Mouse (Mus musculus) cerebellum, adult 11 months (tissue): ENCODE data around the gene Tstd1.

ENCODE experiments used
- DNase-seq: peaks from one replicate; pipeline ENCODE4 v3.0.0; 2022

The Tstd1 gene

DNA sequence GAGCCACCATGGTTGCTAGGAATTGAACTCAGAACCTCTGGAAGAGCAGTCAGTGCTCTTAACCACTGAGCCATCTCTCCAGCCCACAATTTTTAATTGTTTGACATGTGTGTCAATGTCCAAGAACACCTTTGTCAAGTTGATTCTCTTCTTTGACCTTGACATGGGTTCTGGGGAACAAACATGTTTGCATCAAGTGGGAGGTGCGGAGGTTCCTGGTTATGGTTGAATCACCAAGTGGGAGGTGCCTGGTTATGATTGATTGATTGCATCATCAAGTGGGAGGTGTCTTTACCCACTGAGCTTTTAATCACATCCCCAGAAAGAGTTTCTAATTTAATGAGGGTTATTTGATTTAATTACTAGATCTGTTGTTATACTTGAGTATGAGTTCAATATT, 38.9 kb downstream of the Tstd1 start:
- no peak for DNase-seq

DNA sequence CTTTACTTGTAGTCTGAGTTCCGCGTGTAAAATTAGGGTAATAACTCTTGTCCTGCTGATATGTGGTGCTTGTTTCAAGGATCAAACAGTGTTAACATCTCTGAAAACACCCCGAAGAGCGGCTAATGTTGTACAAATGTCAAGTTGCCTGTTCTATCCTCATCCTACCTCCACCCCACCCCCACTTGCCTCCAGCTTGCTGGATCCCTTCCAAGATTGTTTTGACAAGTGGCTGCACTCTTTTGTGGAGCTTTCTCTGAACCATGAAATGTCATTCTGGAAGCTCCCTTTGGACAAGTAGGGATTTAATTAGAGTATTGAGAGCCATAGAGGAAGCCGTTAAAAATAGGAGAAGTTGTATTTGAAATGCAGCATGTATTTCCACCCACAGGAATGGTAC, 41.1 kb downstream of the Tstd1 start:
- DNase-seq: no peak

DNA sequence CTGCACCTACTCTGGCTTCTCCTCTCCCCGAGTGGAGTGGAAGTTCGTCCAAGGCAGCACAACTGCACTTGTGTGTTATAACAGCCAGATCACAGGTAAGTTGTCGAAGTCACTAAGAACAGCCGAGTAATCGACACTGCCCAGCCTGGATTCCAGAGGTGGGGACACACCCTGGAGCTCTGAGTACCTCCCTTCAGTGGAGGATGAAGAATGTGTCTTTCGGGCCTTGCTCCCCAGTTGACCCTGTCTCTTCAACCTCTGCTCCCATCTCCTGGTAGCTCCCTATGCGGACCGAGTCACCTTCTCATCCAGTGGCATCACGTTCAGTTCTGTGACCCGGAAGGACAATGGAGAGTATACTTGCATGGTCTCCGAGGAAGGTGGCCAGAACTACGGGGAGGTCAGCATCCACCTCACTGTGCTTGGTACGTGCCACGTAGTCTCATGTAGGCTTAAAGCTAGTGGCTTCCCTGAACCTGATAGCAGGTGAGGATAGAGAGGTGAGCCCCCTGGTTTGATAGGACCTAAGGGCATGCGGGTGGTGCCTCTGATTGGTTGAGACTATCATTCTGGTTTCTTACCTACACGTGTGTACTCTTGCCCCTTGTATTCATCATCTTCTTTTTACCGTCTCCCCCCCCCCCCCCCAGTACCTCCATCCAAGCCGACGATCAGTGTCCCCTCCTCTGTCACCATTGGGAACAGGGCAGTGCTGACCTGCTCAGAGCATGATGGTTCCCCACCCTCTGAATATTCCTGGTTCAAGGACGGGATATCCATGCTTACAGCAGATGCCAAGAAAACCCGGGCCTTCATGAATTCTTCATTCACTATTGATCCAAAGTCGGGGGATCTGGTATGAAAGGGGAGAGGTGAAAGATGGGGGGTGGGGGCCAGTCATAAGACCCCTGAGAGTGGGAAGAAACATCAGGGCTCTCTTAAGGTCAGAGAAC, 42.2 kb downstream of the Tstd1 start:
- DNase-seq: no peak

DNA sequence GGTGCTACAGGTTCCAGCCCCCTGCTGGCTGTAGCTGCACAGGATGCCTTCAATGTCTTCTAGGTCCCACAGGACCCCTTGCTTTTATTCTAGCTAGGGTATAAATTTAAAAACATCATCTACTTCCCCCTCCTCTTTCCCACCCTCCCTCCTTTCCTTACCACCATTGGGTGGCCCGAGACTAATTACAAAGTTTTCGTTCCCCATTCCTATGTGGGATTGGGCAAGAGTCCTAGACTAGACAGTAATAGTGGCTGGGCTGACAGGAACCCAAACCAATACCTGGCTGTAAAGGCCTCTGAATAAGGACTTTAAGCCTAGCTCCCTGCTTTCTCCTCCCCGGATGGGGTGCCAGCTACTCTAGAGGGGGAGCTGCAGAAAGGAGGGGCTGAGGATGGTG, 44.5 kb downstream of the Tstd1 start:
- DNase-seq: no peak

DNA sequence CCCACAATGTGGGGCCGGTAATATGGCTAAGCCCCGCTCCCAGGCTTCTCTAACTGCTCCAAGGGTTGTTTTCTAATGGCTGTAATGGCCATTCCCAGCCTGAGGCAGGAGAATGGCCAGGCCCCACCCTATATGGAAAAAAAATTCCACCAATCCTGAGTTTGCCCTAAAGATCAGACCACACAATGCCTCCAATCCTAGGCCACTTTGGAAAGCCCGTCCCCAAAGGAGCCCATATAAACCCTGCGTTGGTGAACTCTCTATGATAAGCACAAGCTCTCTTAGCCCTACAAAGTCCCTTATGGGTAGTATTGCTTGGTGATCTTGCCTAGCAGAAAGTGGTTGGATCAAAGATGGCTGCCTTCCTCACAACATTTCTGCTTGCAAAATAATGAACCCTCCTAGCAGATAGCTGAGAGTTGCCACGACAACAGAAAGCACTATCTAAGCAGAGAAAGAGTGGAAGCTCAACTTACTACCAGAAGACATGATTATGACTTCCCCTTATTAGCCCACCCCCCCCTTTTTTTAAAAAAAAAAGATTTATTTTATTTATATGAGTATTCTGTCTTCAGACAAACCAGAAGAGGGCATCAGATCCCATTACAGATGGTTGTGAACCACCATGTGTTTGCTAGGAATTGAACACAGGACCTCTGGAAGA, 47.2 kb downstream of the Tstd1 start:
- no peak for DNase-seq

DNA sequence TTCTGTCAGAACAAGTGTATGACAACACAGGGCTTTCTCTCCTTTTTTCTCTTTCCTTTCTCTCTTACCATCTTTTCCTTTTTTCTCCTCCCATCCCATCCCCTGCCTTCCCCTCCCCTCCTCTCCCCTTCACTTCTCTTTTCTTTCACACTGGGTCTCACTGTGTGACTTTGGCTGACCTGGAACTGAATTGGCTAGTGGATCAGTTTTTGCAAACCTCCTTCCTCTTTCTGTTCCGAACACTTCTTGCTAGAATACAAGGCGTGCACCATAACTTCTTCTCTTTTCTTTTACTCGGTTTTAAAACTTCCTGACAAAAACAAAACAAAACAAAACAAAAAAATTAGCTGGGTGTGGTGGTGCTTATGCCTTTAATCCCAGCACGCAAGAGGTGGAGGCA, 47.9 kb downstream of the Tstd1 start:
- no peak for DNase-seq

DNA sequence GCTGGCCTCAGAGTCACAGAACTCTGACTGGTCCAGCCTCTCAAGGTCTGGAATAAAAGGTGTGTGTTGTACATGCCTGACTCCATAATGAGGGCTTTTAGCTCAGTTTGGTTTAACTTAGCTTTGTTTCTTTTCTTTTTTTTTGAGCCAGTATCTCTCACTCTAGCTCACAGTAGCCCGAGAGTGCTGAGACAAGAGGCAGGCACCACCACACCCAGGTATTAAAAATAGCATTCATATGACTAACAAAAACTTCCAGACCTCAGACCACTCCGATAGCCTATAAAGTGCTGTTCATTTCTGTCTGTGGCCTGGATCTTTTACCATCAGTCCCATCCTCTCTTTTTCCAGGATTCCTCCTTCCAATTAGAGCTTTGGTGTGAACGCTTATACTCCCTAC, 51.0 kb downstream of the Tstd1 start:
- no peak for DNase-seq
